Comparison of ENCODE assay signal across 9 mouse cellular contexts in the genomic region with DNA sequence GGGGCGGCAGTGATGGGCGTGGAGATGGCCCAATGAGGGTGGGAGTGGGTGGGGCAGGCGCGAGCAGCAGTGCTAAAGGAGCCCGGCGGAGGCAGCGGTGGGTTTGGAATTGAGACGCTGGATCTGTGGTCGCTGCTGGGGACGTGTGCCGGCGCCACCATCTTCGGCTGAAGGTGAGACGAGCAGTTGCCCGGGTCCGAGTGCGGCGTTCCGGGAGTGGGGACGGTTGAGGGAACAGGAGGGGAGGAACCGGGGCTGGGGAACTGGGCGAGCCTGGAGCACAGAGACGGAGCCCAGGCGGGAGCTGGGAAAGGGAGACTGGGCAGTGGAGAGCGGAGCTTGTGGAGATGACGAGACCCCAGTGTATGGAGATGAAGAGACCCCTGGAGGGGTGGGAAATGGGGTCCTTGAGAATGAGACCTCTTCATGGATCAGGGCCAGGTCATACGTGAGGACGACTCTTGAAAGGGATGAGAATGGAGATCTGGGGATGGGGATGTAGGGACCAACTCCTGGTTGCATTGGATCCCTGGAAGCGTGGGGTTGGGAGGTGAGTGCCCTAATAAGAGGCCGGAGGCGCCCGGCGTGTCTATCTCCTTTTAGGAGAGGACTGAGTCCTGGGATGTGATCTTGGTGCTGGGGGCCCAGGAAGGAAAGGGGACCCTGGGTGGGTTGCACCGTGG. TPM values are rescaled to one million over a fixed set of nuclear protein-coding genes. Genes with fewer than 3 reads are reported as not detected.
DNase-seq lines count a peak whose midpoint lies in the region; ATAC-seq and TF ChIP-seq lines count a peak whose summit lies in the region.
"Had no signal": no experiment of that assay in that cellular context is flagged by ENCODE, and none has a peak within 500 bp of the region (broad histone marks: within the 10 kb centered on the region; RNA-seq: fewer than 3 reads in every experiment).

No protein-coding gene starts in this region.

- 1% methylated on average over 34 of the region's 34 CpGs for WGBS in heart, embryonic 12.5 days
- WGBS in hindbrain, embryonic 11.5 days, result under 1% methylated on average over 34 of the region's 34 CpGs
- WGBS in lung, embryonic 16.5 days, result under 1% methylated on average over 34 of the region's 34 CpGs

- peaks cover 53% of the 10 kb centered on the region for H3K79me2 ChIP-seq in C2C12 (ENCODE audit: control insufficient read depth, insufficient read depth)

- H3K36me3 ChIP-seq in heart, embryonic 12.5 days, result no peaks in the 10 kb centered on the region
- no peaks in the 10 kb centered on the region for H3K36me3 ChIP-seq in C2C12 (ENCODE audit: control insufficient read depth, insufficient read depth)
- H3K36me3 ChIP-seq in hindbrain, embryonic 11.5 days (ENCODE audit: control insufficient read depth, insufficient read depth, low read length), result no peaks in the 10 kb centered on the region
- no peaks in the 10 kb centered on the region for H3K36me3 ChIP-seq in lung, embryonic 16.5 days (ENCODE audit: control insufficient read depth, insufficient read depth, low read length)

- TF ChIP-seq CTCF in C2C12 (IDR thresholded peaks at IDR 0.05; ENCODE audit: control insufficient read depth, insufficient read depth, insufficient read length), result no peak

- no peak for DNase-seq in heart, adult 18-20 months
- DNase-seq in hindbrain, embryonic 11.5 days (ENCODE audit: low spot score), result peak; percentile 70
- no peak for DNase-seq in urinary bladder, adult 2 months (ENCODE audit: low spot score)
- no peak for DNase-seq in urinary bladder, postnatal 14 days (ENCODE audit: low spot score)

- H3K27ac ChIP-seq in heart, embryonic 12.5 days (ENCODE audit: poor library complexity, severe bottlenecking), result peak overlapping the region; percentile 98
- 0 out of 2 replicates have a peak overlapping the region, but pooled peaks have one; percentile 17 for H3K27ac ChIP-seq in brown adipose tissue, adult 24 weeks (replicated peaks; ENCODE audit: low read depth, low read length)
- peak overlapping the region; percentile 91 for H3K27ac ChIP-seq in hindbrain, embryonic 11.5 days (ENCODE audit: low read depth, low read length)
- peak overlapping the region; percentile 99 for H3K27ac ChIP-seq in lung, embryonic 16.5 days (ENCODE audit: low read length)

- H3K9me3 ChIP-seq in heart, embryonic 12.5 days (replicated peaks), result no peaks in the 10 kb centered on the region
- H3K9me3 ChIP-seq in hindbrain, embryonic 11.5 days (ENCODE audit: control insufficient read depth, low read length), result no peaks in the 10 kb centered on the region
- H3K9me3 ChIP-seq in lung, embryonic 16.5 days (ENCODE audit: control insufficient read depth, low read length), result no peaks in the 10 kb centered on the region

- H3K4me3 ChIP-seq in heart, embryonic 12.5 days, result peak overlapping the region; percentile 95
- H3K4me3 ChIP-seq in C2C12 (ENCODE audit: insufficient read depth, poor library complexity, severe bottlenecking), result peak overlapping the region; percentile 83
- H3K4me3 ChIP-seq in brown adipose tissue, adult 24 weeks (ENCODE audit: insufficient read depth, low read depth, low read length), result peak overlapping the region; percentile 75
- H3K4me3 ChIP-seq in hindbrain, embryonic 11.5 days (ENCODE audit: low read depth, low read length), result peak overlapping the region; percentile 93
- peak overlapping the region; percentile 97 for H3K4me3 ChIP-seq in lung, embryonic 16.5 days (ENCODE audit: low read length)

- peak overlapping the region; percentile 80 for H3ac ChIP-seq in C2C12 (ENCODE audit: control insufficient read depth, insufficient read length, low read depth)

- peaks cover 28% of the 10 kb centered on the region for H3K4me1 ChIP-seq in heart, embryonic 12.5 days (replicated peaks)
- H3K4me1 ChIP-seq in brown adipose tissue, adult 24 weeks (ENCODE audit: control insufficient read depth, insufficient read depth, insufficient read length, low read length), result no peaks in the 10 kb centered on the region
- H3K4me1 ChIP-seq in hindbrain, embryonic 11.5 days (replicated peaks; ENCODE audit: control insufficient read depth, insufficient read depth, low read length), result no peaks in the 10 kb centered on the region
- H3K4me1 ChIP-seq in lung, embryonic 16.5 days (replicated peaks; ENCODE audit: control insufficient read depth, insufficient read depth, low read length), result peaks cover 11% of the 10 kb centered on the region

- peak overlapping the region; percentile 97 for H3K9ac ChIP-seq in heart, embryonic 12.5 days
- peak overlapping the region; percentile 97 for H3K9ac ChIP-seq in hindbrain, embryonic 11.5 days (ENCODE audit: low read depth, low read length)
- peak overlapping the region; percentile 98 for H3K9ac ChIP-seq in lung, embryonic 16.5 days (ENCODE audit: low read length)

- peaks cover 35% of the 10 kb centered on the region for H3K79me3 ChIP-seq in C2C12 (ENCODE audit: low read depth)

- H3K4me2 ChIP-seq in heart, embryonic 12.5 days, result peak overlapping the region; percentile 76
- H3K4me2 ChIP-seq in hindbrain, embryonic 11.5 days (replicated peaks; ENCODE audit: low read depth, low read length), result peak overlapping the region; percentile 52
- H3K4me2 ChIP-seq in lung, embryonic 16.5 days (ENCODE audit: low read depth, low read length), result peak overlapping the region; percentile 77

- H3K27me3 ChIP-seq in heart, embryonic 12.5 days (replicated peaks), result no peaks in the 10 kb centered on the region
- H3K27me3 ChIP-seq in C2C12 (ENCODE audit: control insufficient read depth, insufficient read depth, insufficient read length), result no peaks in the 10 kb centered on the region
- H3K27me3 ChIP-seq in hindbrain, embryonic 11.5 days (ENCODE audit: control insufficient read depth, insufficient read depth, low read length), result no peaks in the 10 kb centered on the region
- no peaks in the 10 kb centered on the region for H3K27me3 ChIP-seq in lung, embryonic 16.5 days (ENCODE audit: control insufficient read depth, insufficient read depth, low read depth, low read length)
- H3K27me3 ChIP-seq: Patski had no signal

- ATAC-seq in heart, embryonic 12.5 days (ENCODE audit: insufficient number of reproducible peaks, low FRiP score), result peak; percentile 7; the same call in 1 of the 2 replicates
- peak; percentile 67; the same call in 1 of the 2 replicates for ATAC-seq in hindbrain, embryonic 11.5 days (ENCODE audit: low FRiP score)
- ATAC-seq in lung, embryonic 16.5 days (ENCODE audit: low read depth), result no peak; the same call in 1 of the 2 replicates

TF ChIP-seq in C2C12, 6 proteins besides CTCF, POLR2A, EP300 and RAD21:
- no peak for TF ChIP-seq CEBPB (IDR thresholded peaks at IDR 0.05; ENCODE audit: low read depth)
- TF ChIP-seq MYOG (IDR thresholded peaks at IDR 0.05; ENCODE audit: control insufficient read depth, extremely low read depth, insufficient read length), result no peak
- no peak for TF ChIP-seq MAX (IDR thresholded peaks at IDR 0.05)
- no peak for TF ChIP-seq FOSL1 (IDR thresholded peaks at IDR 0.05; ENCODE audit: insufficient read depth, low read length, poor library complexity, severe bottlenecking)
- TF ChIP-seq USF1 (IDR thresholded peaks at IDR 0.05; ENCODE audit: low read depth), result no peak
- TF ChIP-seq MYOD1 (IDR thresholded peaks at IDR 0.05; ENCODE audit: control insufficient read depth, insufficient read length, low read depth), result no peak

RNA-seq across cellular contexts. Expression of a gene that starts 0.8 kb away (rescaled TPM):
- 219 and 235 TPM in 2 replicates for polyA plus RNA-seq in heart, embryonic 12.5 days (2016; fragmentation: Nextera tagmentation; extraction: Ambion mirVana)
- 10 to 100 TPM; 19.3 to 20.3 TPM for total RNA-seq in heart, adult 18-20 months (2021)
- polyA plus RNA-seq in C2C12 (2012; fragmentation: generic; extraction: Trizol), result 40.0 TPM
- 15.5 and 17.2 TPM in 2 replicates for polyA plus RNA-seq in brown adipose tissue, adult 24 weeks (2012; ENCODE audit: insufficient read depth, insufficient read length, missing spikeins)
- polyA plus RNA-seq in hindbrain, embryonic 11.5 days (2014; fragmentation: Nextera tagmentation; extraction: Ambion mirVana), result 131 and 140 TPM in 2 replicates
- 119 and 125 TPM in 2 replicates for polyA plus RNA-seq in lung, embryonic 16.5 days (2015; fragmentation: Nextera tagmentation; extraction: Ambion mirVana)
- polyA plus RNA-seq in urinary bladder, adult 2 months (2012; rRNA removed), result 66.5 and 73.5 TPM in 2 replicates

Comparison
In these comparisons a context has a peak if more than half of its experiments do, and no peak if none do; other contexts are left out.
1. H3K27ac ChIP-seq: peak in every context shown above with its lines; median percentile 99 in lung, embryonic 16.5 days; 98 in heart, embryonic 12.5 days; 91 in hindbrain, embryonic 11.5 days; 17 in brown adipose tissue, adult 24 weeks.